Mouse (Mus musculus) gastrocnemius, adult 2 months (tissue): ENCODE measurements around the gene Cnnm1. TPM values are rescaled to one million over a fixed set of nuclear protein-coding genes. Genes with fewer than 3 reads are reported as not detected.
A peak's percentile ranks its signal among the peaks of the same experiment; 100 is the strongest.

ENCODE experiments used
- DNase-seq: peaks from one replicate; pipeline ENCODE4 v3.0.0; 2022
- H3K27ac ChIP-seq: fragments of 200-600 bp; 2 replicates; pipeline ENCODE4 v1.8.1; 2022; ENCODE audit warnings: mild to moderate bottlenecking
- H3K4me3 ChIP-seq: fragments of 200-600 bp; 2 replicates; pipeline ENCODE4 v1.8.1; 2022; ENCODE audit warnings: mild to moderate bottlenecking, moderate library complexity
- CTCF ChIP-seq: fragments of 200-600 bp; IDR thresholded peaks from 2 replicates; pipeline ENCODE4 v1.8.1; 2022; ENCODE audit warnings: antibody characterized with exemption, mild to moderate bottlenecking, moderate library complexity
- intact Hi-C: fragments of 180-260 bp; cut with DNase I; formaldehyde crosslinking; loops from one replicate; pipeline ENCODE4 v1.15.1; 2025
- total RNA-seq, 2 experiments: library from RNA; stranded (reverse); gene quantifications; 2 replicates each; pipeline ENCODE4 v1.2.3; 2021

Cnnm1 gene
- total RNA-seq, 2 experiments from 2014 or later, result 0.08 TPM; not detected in 1

DNA sequence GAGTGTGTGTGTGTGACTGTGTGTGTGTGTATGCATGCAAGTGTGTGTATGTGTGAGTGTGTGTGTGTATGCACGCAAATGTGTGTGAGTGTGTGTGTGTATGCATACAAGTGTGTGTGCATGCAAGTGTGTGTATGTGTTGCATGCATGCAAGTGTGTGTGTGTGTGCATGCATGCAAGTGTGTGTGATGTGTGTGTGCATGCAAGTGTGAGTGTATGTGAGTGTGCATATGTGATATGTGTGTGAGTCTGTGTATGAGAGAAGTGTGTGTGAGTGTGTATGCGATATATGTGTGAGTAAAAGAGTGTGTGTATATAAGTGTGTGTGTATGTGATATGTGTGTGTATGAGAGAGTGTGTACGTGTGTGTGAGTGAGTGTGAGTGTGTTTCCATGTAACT, 95.1 kb downstream of the Cnnm1 start:
- DNase-seq, result no peak
- intact Hi-C loops, result no loop called here
- TF ChIP-seq CTCF, result no peak
- no peak overlapping the region for H3K4me3 ChIP-seq
- no peak overlapping the region for H3K27ac ChIP-seq

DNA sequence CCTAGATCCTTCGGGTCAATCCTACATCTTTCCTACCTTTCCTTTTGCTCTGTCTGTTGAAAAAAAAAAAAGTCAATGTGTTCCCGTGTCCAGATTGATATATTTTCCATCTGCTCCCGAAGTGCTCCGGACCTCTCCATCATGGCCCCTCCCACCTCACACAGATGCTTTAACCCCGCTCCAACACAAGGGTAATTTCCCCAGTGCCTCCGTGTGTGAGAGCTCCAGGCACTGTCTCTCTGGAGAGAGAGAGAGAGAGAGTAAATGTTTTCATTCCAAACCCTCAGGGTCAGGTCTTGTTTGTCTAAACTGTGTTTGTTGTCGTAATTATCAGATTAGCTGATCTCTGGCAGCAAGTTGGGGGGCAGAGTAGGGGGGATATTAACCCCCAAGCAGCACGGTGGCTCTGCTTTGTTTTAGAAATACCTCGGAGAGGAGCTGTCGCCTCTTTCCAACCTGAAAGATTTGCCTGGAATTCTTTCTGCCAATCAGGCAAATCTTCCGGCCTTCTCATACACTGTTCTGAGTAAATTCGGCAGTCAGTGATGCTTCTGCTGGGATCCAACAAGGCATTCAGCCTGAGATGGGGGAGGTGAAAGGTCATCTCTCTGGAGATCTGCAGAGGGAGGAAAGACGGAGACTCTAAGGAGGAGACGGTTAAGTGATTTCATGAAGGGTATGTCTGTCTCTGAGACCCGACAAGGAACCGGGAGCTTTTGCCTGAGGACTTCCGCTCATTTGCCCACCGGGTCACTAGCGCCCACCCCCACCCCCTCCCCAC, 106.3 kb downstream of the Cnnm1 start:
- no peak for TF ChIP-seq CTCF
- H3K4me3 ChIP-seq, result no peak overlapping the region
- no peak overlapping the region; the same call in 1 of the 2 replicates for H3K27ac ChIP-seq
- intact Hi-C loops, result no loop called here
- peak; percentile 19 for DNase-seq

Other genes starting within 250 kb of the Cnnm1 start
- not detected for gene Hpse2, start 52.1 kb upstream of the Cnnm1 start, total RNA-seq
- 100 to 1,000 TPM; 316 to 792 TPM for gene Got1, start 84.2 kb downstream of the Cnnm1 start, total RNA-seq
- not detected for gene Nkx2-3, start 171.9 kb downstream of the Cnnm1 start, total RNA-seq
- gene Slc25a28, start 234.4 kb downstream of the Cnnm1 start, total RNA-seq, result 10 to 100 TPM; 21.2 to 28.7 TPM
- gene Entpd7, start 249.2 kb downstream of the Cnnm1 start, total RNA-seq, result 1 to 10 TPM; 1.2 to 1.3 TPM